Mouse (Mus musculus) CD4-positive, CD25-positive, alpha-beta regulatory T cell, adult 2 months (primary cell): ENCODE data around the gene Mcts2.
A peak's percentile ranks its signal among the peaks of the same experiment; 100 is the strongest.

ENCODE experiments used
- DNase-seq: peaks from one replicate; pipeline ENCODE4 v3.0.0-alpha.2; 2012; ENCODE audit warnings: low read depth, low spot score

Gene Mcts2

GRCm38 (mm10) chr2:152725178-152725750 lies 38.4 kb downstream of the Mcts2 start:
- no peak for DNase-seq

GRCm38 (mm10) chr2:152726213-152726612 lies 39.4 kb downstream of the Mcts2 start:
- DNase-seq = no peak

- DNase-seq = no peak
Measured at GRCm38 (mm10) chr2:152726751-152727335, 40.0 kb downstream of the Mcts2 start.

- DNase-seq = no peak
Measured at GRCm38 (mm10) chr2:152727795-152728510, 41.1 kb downstream of the Mcts2 start.

GRCm38 (mm10) chr2:152728594-152728993 lies 41.8 kb downstream of the Mcts2 start:
- no peak for DNase-seq

DNA sequence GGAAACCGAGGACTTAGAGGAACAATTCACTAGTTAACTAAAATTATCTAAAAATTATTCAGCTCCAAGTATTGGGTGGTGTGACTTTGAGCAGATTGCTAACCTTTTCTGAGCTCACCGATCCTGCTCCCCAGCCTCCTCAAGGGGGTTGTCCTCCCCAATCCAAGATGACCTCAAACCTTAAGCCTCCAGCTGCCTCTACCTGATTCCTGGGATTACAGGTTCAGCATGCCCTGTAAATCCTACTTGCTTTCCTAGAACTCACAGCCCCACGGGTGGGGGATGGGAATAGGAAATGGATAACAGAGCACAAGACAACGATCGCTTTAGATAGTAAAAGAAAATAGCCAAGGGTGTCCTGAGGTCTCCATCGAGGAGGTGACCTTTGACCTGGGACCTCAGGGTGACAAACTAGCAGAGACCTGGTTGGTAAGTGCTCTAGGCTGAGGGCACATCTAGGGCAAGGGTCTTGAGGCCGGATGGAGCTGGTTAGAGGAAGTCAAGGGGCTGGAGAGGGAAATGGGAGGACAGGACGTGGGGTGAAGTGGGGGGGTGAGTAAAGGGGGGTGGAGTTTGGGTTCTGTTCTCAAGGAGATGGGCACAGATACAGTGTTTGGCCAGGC lies 42.3 kb downstream of the Mcts2 start:
- DNase-seq = no peak

- DNase-seq = no peak
Measured at GRCm38 (mm10) chr2:152729636-152730020, 42.8 kb downstream of the Mcts2 start.

- DNase-seq = peak; percentile 56
Measured at GRCm38 (mm10) chr2:152733201-152733600, 46.4 kb downstream of the Mcts2 start.

- no peak for DNase-seq
Measured at GRCm38 (mm10) chr2:152734501-152734900, 47.7 kb downstream of the Mcts2 start.

DNA sequence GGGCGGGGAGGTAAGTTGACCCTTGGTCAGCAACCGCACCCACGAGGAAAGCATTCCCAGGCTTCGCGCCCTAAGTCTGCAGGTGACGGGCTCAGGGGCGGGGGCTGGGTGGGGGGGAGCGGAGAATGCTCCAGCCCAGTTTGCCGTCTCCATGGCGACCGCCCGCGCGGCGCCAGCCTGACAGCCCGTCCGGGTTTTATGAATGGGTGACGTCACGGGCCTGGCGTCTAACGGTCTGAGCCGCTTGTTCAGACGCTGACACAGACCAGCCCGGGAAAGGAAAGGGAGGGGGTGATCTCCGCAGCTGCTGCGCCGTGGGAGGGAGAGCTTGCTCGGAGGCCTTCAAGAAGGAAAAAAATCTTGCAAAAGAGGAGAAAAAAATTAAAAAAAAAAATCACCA lies 48.1 kb downstream of the Mcts2 start:
- DNase-seq = peak; percentile 87

GRCm38 (mm10) chr2:152736090-152736601 lies 49.3 kb downstream of the Mcts2 start, which contains the start of gene Id1:
Id1 (plus strand) TSS chr2:152736251.
- peak; percentile 75 for DNase-seq

DNA sequence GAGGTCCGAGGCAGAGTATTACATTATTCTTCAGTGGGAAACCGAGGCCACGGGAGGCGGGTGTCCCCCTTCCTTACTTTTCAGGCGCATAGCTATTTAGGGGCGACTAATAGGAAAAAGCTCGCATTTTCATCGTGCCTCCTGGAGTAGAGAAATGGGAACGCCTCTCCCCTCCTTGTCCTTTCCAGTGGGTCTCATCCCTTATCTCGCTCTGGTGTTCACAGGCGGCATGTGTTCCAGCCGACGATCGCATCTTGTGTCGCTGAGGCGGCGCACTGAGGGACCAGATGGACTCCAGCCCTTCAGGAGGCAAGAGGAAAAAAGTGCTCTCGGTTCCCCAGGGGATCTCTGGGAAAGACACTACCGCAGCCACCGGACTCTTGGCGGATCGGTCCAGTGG lies 49.9 kb downstream of the Mcts2 start:
- peak; percentile 23 for DNase-seq
